Mouse (Mus musculus) ES-Bruce4 (cell line): ENCODE measurements around the gene Nfrkb.

Experiments used
- EP300 ChIP-seq: IDR thresholded peaks from 2 replicates; pipeline ENCODE4 v1.6.1; 2011; ENCODE audit warnings: low read depth, low read length; ENCODE audit not compliant: insufficient read depth
- POLR2A ChIP-seq: IDR thresholded peaks from one replicate; pipeline ENCODE4 v1.8.1; 2011; ENCODE audit warnings: low read length; ENCODE audit not compliant: insufficient read depth

DNA sequence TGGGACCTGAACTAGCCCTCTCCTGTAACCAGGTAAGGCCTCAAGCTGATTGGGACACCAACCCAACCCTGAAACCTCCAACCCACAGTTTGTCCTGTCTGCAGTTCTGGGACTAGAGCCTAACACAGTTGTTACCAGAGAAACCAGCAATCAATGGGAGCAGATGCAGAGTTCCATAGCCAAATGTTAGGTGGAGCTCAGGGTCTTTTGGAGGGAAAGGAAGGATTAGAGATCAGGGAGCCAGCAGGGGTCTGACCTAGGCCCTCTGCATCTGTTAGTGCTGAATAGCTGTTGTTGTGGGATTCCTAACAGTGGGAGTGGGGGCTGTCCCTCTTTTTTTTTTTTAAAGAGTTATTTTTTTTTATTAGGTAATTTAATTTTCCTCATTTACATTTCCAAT lies 9.3 kb upstream of the Nfrkb start:
- TF ChIP-seq POLR2A (no peak), EP300 (no peak)
